In the genomic region with DNA sequence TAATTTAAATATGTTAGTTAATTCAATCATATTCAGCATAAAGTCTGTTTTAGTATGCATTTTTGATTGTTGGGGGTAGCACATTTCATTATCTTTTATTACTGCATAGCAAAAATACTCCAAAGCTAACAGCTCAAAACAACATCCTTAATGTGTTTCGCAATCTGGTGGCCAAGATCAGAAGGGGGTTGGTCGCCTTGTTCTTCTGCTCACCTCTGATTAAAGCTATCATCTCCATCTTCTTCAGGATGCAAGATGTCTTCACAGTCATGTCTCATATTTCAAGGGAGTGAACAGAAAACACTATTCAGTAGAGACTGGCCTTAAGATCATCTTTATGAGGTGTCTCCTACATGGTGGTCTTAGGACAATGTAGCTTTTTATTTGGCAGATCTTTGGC, we compare ENCODE assay signal across 21 mouse cellular contexts.
DNase-seq lines count a peak whose midpoint lies in the region; ATAC-seq lines count a peak whose summit lies in the region.
"Had no signal": no experiment of that assay in that cellular context is flagged by ENCODE, and none has a peak within 500 bp of the region (broad histone marks: within the 10 kb centered on the region; RNA-seq: fewer than 3 reads in every experiment).

No protein-coding gene starts in this region.

- no peaks in the 10 kb centered on the region for H3K4me1 ChIP-seq in liver, embryonic 15.5 days (replicated peaks)
- H3K4me1 ChIP-seq: embryonic facial prominence, embryonic 10.5 days; forebrain, embryonic 10.5 days; heart, embryonic 10.5 days; heart, embryonic 15.5 days; hindbrain, embryonic 13.5 days had no signal

- H3K9ac ChIP-seq in liver, embryonic 15.5 days: no peak overlapping the region
- H3K9ac ChIP-seq: heart, embryonic 15.5 days; hindbrain, embryonic 13.5 days had no signal

- no peaks in the 10 kb centered on the region for H3K27me3 ChIP-seq in liver, embryonic 15.5 days
- H3K27me3 ChIP-seq: heart, embryonic 15.5 days; hindbrain, embryonic 13.5 days had no signal

- H3K36me3 ChIP-seq in liver, embryonic 15.5 days (replicated peaks): no peaks in the 10 kb centered on the region
- H3K36me3 ChIP-seq: embryonic facial prominence, embryonic 10.5 days; forebrain, embryonic 10.5 days; heart, embryonic 10.5 days; heart, embryonic 15.5 days; hindbrain, embryonic 13.5 days had no signal

- 59% methylated on average over 2 of the region's 2 CpGs for WGBS in liver, embryonic 15.5 days (ENCODE audit: insufficient replicate concordance)

- no peak overlapping the region for H3K27ac ChIP-seq in liver, embryonic 15.5 days (replicated peaks)
- H3K27ac ChIP-seq: embryonic facial prominence, embryonic 10.5 days; forebrain, embryonic 10.5 days; heart, embryonic 10.5 days; heart, embryonic 15.5 days; hindbrain, embryonic 13.5 days; hindbrain, postnatal 0 days had no signal

- no peak overlapping the region for H3K4me2 ChIP-seq in liver, embryonic 15.5 days
- H3K4me2 ChIP-seq: heart, embryonic 15.5 days; hindbrain, embryonic 13.5 days had no signal

- ATAC-seq in liver, embryonic 15.5 days (ENCODE audit: insufficient read depth): peak; percentile 37; the same call in 1 of the 2 replicates
- ATAC-seq in common myeloid progenitor, adult 5-6 weeks (replicated peaks; ENCODE audit: low read depth, poor library complexity, severe bottlenecking): 0 out of 2 replicates have a peak, but pooled peaks have one; percentile 42
- ATAC-seq in megakaryocyte progenitor cell, adult 5-6 weeks (replicated peaks; ENCODE audit: poor library complexity): peak; percentile 50
- ATAC-seq: forebrain, embryonic 14.5 days; hindbrain, postnatal 0 days had no signal

- no peaks in the 10 kb centered on the region for H3K9me3 ChIP-seq in liver, embryonic 15.5 days (replicated peaks)
- H3K9me3 ChIP-seq: embryonic facial prominence, embryonic 10.5 days; forebrain, embryonic 10.5 days; heart, embryonic 10.5 days; heart, embryonic 15.5 days; hindbrain, embryonic 13.5 days had no signal

- DNase-seq in liver: no peak
- DNase-seq in urinary bladder, postnatal 25 days (ENCODE audit: low spot score): no peak
- DNase-seq in cerebellum, postnatal 4 days (ENCODE audit: low spot score in 2 of 2): no peak
- DNase-seq: adrenal gland, postnatal 14 days; B cell, adult 2 months; cerebellum, adult 11-12 months; cerebellum, adult 9-10 months; cerebellum, postnatal 25 days; heart, adult 18-20 months; heart, postnatal 14 days had no signal

- no peak overlapping the region for H3K4me3 ChIP-seq in liver, embryonic 15.5 days (replicated peaks)
- H3K4me3 ChIP-seq: embryonic facial prominence, embryonic 10.5 days; erythroblast, embryonic 14.5 days; forebrain, embryonic 10.5 days; heart, embryonic 10.5 days; heart, embryonic 15.5 days; hindbrain, embryonic 13.5 days had no signal
